Mouse (Mus musculus) ovary, postnatal 36 days (tissue): ENCODE data around the gene Chchd6.

Experiments used
- DNase-seq: peaks from one replicate; pipeline ENCODE4 v3.0.0; 2022; ENCODE audit warnings: low spot score, mixed read lengths

Gene Chchd6

GRCm38 (mm10) chr6:89452976-89453674 is 142.3 kb downstream of the Chchd6 start:
- DNase-seq = no peak

- no peak for DNase-seq
Observed at GRCm38 (mm10) chr6:89452356-89452755, 143.1 kb downstream of the Chchd6 start.

- no peak for DNase-seq
Observed at GRCm38 (mm10) chr6:89448736-89449135, 146.7 kb downstream of the Chchd6 start.

- no peak for DNase-seq
Observed at GRCm38 (mm10) chr6:89440671-89441070, 154.8 kb downstream of the Chchd6 start.

GRCm38 (mm10) chr6:89431920-89432482 is 163.5 kb downstream of the Chchd6 start:
- no peak for DNase-seq

GRCm38 (mm10) chr6:89430749-89431148 is 164.7 kb downstream of the Chchd6 start:
- no peak for DNase-seq

- no peak for DNase-seq
Observed at GRCm38 (mm10) chr6:89428661-89429375, 166.6 kb downstream of the Chchd6 start.

- no peak for DNase-seq
Observed at GRCm38 (mm10) chr6:89424461-89424860, 171.0 kb downstream of the Chchd6 start.

GRCm38 (mm10) chr6:89422621-89423020 is 172.8 kb downstream of the Chchd6 start:
- no peak for DNase-seq

GRCm38 (mm10) chr6:89421922-89422321 is 173.5 kb downstream of the Chchd6 start:
- no peak for DNase-seq

- DNase-seq = no peak
Observed at GRCm38 (mm10) chr6:89421503-89421902, 173.9 kb downstream of the Chchd6 start.

- DNase-seq = no peak
Observed at GRCm38 (mm10) chr6:89420756-89421155, 174.7 kb downstream of the Chchd6 start.

GRCm38 (mm10) chr6:89420110-89420509 is 175.3 kb downstream of the Chchd6 start:
- no peak for DNase-seq

- DNase-seq = no peak
Observed at GRCm38 (mm10) chr6:89419066-89419815, 176.2 kb downstream of the Chchd6 start.

GRCm38 (mm10) chr6:89416030-89416595 is 179.3 kb downstream of the Chchd6 start:
- no peak for DNase-seq

GRCm38 (mm10) chr6:89415091-89415490 is 180.4 kb downstream of the Chchd6 start:
- DNase-seq = no peak

GRCm38 (mm10) chr6:89414126-89414525 is 181.3 kb downstream of the Chchd6 start:
- no peak for DNase-seq

- DNase-seq = no peak
Observed at GRCm38 (mm10) chr6:89413481-89413884, 182.0 kb downstream of the Chchd6 start.

GRCm38 (mm10) chr6:89412562-89412961 is 182.9 kb downstream of the Chchd6 start:
- no peak for DNase-seq

- no peak for DNase-seq
Observed at GRCm38 (mm10) chr6:89409041-89409440, 186.4 kb downstream of the Chchd6 start.

- no peak for DNase-seq
Observed at GRCm38 (mm10) chr6:89408259-89408658, 187.2 kb downstream of the Chchd6 start.

GRCm38 (mm10) chr6:89407247-89407889 is 188.1 kb downstream of the Chchd6 start:
- DNase-seq = no peak
